Mouse (Mus musculus) MEL-GATA-1-ER (cell line): ENCODE results near the gene Fscn2.

Source experiments
- DNase-seq: peaks from one replicate; pipeline ENCODE4 v3.0.0-alpha.2; 2012; ENCODE audit warnings: low read depth; ENCODE audit errors: extremely low read depth

The Fscn2 gene

DNA sequence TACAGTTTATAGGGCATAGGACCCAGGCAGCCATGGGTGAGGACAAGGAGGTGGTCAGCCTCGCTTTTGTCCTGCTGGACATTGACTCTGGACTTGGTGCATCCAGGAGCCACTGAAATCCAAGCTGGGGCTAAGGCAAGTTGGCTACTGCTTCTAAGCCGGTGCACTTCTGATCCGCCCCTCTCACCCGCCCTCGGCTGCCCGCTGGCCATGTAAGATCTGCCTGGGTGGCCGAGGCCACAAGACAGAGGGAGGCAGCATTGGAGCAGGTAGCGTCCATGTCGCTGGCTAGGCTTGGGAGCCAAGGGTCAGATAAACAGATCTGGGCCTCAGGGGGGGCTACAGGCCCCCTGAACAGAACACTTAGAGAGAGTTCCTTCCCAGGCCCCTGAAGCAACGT is at the start of gene Fscn2:
Gene Fscn2, plus strand, starts transcription at position 240 of the 400 bp plus-strand sequence.
- DNase-seq = no peak

DNA sequence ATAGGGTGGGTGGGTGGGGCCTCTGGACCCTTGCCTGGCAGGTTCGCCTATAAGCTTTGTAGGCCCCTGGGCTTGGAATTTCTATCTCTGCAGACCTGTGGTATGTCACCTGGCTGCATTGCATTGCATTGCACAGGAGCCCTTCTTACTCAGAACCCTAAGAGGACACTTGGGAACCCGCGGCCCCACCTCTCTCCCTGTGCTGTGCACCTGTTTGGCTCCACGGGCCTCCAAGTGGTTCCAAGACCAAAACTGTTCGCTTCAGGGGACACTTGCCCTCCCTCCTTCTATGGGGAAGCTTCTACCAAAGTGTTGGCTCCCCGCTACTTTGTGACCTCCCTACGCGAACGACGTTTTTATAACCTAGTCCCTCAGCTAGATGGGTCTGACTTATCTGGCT is 49.8 kb upstream of the Fscn2 start:
- DNase-seq = no peak

DNA sequence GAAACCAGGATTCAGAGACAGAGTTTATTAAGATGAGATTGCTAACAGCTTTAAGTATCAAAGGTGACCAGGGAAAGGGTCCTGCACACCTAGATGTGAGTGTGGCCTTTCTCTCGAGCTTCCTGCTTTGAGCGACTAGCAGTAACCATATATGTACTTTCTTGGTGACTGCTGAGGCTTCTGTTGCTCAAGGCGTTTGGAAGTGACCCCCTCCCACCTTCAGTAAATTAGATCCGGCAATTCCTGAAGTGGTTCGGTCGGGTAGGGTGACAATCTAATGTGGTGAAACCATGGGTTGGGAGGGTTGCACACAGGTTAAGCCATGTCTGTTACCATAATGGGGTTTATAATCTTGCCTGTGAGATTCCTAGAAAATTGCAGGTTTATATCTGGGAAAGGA is 49.3 kb upstream of the Fscn2 start:
- no peak for DNase-seq

DNA sequence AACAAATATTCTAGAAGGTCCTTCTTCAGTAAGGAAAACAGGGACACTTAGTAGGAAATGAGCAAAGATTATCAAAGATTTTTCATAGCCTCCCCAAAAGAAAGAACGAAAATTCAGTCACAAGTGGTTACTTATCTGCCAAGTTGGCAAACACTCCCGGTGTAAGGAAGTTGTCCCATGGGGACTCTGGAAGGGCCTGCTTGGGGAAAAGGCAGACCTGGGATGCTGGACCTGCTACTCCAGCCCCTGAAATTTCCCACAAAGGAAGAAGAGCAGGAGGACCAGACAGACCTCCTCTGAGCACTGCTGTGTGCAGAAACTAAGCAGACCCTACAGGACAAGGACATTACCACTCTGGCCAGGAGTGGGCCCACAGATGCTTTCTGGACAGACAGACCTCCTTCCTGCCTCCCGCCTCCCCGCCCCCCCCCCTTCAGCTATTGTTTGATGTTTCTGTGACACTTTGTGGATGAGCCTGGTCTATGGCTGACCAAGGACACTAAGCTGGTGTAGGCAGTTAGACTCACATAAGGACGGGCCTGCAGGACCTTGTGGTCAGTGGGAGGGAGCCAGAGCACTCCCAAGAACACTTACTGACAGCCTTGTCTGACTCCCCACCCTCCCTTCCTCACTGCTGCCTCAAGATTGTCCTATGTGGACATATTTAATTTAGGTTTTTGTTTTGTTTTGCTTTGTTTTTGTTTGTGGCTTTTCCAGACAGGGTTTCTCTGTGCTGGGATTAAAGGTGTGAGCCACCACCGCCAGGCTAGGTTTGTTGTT is 47.2 kb upstream of the Fscn2 start:
- DNase-seq = no peak

DNA sequence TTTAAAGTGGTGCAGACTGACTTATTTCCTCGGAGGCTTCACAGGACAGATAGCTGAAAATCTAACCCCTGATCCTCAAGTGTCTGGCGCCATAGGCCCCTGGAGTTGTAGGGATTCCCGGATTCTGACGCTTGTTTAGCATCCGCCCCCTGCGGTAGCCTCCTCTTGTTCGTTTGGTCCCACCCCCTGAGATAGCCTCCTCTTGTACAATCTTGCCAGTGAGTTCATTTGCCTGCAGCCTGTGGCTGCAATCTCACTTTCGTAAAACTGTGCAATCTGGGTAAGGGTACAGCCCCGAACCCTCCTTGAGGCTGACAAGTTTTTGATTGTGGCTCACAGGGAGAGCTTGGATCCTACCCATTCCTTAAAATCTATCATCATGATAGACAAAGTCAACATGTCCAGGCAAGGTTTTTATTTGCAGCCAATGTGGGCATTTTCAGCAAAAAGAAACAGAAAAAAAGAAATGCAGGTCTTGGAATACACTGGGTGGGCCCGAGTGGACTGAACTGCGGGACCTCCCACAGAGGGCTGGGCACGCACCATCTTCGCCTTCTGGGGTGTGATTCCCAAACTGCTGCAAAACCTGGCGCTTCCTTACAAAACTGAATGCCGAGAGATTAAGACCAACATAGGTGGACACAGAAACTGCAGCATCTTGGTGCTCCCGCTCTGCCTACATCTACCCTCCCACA is 46.5 kb upstream of the Fscn2 start:
- no peak for DNase-seq

DNA sequence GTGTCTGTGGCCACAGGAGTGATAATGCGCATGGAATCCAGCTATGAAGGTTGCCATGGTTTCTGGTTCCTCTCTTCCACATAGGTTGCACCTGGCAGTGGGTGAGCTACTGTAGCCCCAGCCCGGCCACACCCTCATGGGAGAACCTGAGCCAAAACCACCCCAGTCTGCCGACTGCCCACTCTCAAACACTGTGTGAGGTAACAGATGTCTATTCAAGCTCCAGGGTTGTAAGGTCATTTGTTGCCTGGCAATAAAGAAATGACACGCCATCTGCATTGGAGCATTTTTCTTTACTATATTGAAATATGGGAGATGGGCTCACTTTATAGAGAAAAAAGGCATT is 45.9 kb upstream of the Fscn2 start:
- DNase-seq = no peak

DNA sequence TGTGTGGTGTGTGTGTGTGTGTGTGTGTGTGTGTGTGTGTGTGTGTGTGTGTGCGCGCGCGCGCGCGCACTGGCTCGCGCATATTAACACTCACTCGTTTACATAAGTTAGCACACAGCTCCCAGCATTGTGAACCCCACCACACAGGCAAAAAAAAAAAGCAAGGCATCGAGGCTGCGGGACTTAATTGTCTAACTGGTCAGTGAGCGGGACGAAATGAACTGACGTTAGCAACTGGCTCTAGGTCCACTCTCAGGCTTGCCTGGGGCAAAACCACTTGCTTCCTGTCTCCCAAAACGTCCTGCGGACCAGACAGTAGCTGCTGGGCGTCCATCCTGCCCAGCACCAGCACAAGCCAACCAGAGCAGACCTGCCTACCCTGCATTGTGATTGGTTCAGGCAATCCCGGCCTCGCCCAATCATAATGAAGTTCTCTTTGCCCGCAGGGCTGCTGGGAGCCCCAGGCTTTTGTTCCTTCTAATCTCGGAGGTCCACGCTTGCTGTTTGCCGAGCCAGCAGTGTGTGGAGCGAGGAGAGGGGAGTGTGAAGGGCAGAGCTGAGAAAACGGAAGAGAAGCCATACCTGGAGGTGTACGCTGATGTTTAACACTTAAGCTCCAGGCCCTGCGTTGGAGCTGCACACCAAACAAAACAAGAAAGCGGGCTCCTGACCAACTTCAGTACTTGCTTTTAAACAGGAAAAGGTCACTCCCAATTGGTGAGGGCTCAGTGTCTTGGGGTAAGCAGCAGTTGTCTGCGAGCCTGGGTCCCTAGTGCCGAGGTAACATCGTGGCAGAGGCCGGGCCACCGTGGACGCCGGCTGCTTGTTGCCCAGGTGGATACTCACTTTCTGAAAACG is 45.3 kb upstream of the Fscn2 start:
- peak; percentile 96 for DNase-seq

DNA sequence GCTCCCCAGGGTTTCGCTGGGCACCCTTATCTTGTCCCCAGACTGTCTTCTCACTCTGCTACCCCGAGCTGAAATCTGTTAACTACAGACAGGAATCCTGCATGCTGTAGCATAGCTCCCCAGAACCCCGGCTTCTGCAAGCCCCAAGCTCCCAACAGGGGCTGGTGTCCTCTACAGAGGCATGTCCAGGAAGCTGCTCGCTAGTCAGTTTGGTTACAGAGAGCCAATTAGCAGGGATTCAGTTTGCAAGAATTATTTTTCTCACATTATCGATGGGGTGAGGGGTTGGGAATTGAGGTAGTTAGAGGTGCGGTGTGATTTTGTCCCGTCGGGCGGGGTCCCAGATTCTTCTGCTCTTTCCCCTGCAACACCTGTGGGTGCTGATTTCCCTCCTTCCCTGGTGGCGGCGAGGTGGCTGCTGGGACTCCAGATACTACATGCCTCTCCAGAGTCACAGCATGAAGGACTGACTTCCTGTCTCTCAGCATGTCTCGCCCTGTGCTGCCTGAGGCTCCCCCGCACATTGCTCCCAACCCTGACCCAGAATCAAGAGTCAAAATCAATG is 44.6 kb upstream of the Fscn2 start:
- DNase-seq = no peak

DNA sequence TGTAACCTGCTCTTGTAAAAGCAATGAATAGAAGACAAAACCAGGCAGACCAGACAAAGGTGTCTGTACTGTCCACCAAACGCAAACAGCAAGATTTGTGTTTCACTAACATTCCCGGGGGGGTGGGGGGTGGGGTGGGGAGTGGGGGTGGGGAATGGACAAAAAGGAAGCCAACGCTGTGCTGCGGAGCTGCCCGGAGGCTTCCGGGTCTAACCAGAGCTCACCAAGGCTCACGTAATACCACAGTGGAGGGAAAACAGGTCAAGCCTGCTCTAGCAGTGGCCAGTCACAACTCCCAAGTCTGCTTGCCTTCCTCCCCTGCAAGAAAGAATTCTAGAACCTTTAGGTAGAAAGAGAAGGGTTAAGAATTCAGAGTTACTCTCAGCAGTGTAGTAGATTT is 43.9 kb upstream of the Fscn2 start:
- no peak for DNase-seq

DNA sequence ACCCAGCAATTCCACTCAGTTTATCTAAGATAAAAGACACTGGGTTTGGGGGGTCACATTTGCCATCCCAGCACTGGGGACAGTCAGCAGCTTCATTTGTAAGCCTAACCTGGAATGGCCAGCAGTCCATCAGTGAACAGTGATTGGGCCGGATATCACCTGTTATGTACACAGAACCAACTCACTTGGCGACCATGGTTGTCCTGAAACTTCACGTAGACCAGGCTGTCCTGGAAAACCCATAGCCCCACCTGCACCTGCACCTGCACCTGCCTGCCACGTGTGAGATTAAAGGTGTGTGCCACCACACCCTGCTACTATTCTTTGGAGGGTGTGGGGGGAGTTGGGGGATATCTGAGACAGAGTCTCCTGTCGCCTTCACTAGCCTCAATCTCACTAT is 42.0 kb upstream of the Fscn2 start:
- DNase-seq = no peak

DNA sequence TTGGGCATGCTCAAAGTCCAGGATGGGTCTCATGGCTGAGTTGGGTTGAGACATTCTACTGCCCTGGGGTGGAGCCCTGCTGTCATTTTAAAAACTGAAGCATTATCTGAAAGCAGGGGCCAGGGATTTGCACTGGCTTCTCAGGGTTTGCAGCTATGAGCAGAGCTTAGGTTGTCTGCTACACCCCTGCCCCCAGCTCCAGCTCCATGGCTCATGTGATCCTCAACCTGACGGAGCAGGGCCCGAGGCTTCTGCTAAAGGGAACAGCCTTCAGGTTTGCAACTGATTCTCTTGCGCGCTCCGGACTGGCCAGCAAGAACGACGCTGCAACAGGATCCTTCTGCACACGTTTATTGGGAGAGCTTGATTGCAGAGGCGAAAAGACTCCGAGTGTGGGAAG is 41.2 kb upstream of the Fscn2 start:
- DNase-seq = no peak

DNA sequence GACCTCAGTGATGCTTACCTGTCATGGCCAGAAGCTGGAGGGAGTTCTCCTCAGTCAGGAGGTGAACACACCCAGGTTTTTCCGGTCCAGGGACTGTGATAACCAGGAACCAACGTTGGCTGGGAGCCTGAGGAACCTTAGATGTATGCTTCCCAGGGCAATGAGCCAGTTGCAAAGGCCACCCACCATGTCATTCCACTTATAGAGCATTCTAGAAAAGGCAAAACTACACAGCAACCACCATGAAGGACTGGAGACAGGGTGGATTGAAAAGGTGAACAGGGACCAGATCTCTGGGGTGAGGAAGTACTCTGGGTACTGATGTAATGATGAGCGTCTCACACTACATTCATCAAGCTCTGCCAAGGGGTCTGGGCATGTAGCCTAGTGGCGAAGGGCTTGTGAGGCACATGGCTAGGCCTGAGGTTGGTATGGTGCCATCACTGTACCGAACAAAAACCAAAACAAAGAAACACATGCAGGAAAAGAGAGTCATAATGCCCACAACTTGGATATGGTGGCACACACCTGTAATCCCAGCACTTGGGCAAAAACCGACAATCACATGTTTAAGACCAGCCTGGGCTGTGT is 25.8 kb upstream of the Fscn2 start:
- DNase-seq = no peak

DNA sequence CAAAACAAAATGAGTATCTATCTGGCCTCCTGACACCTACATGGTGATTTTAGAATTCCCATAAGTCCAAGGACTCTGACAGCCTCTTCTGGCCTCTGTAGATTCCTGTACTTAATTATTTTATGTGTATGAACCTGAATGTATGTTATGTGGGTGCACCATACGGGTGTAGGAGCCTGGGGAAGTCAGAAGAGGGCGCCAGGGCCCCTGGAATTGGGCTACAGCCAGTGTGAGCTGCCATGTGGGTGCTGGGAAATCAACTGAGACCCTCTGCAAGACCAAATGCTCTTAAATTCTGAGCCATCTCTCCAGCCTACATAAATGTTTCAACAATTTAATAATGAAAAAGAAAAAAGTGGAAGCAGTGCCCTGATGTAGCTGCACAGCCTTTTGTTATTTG is 23.9 kb upstream of the Fscn2 start:
- no peak for DNase-seq

DNA sequence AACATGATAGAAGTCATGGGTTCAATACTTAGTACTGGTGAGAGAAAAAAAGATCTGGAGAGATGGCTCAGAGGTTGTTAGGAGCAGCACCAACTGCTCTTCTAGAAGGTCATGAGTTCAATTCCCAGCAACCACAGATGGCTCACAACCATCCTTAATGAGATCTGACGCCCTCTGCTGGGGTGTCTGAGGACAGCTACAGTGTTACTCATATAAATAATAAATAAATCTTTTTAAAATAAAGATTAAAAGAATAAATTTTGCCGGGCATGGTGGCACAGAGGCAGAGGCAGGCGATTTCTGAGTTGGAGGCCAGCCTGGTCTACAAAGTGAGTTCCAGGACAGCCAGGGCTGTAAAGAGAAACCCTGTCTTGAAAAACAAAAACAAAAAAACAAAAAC is 22.5 kb upstream of the Fscn2 start:
- no peak for DNase-seq

DNA sequence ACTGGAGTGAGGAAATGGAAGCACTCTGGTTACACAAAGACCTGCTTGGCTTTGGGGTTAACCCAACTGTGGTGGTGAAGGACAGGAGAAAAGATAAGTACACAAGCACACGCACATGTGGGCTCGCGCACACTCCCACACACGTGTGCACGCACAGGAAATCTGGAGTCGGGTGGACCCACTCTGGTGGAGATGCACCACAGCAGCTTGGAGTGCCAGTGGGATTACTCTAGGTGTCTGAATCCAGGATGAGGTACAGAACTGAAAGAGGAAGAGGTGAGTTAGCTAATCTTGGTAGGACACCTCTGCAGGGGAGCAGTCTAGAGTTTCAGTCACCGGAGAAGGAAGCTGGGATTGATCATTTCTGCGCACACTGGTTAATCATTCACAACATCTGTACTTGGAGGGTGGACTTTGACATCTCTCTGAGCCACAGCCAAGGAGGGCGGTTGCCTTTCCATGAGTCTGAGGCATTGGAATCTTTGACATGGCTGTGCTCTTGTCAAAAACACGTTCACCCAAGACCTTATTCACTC is 21.3 kb upstream of the Fscn2 start:
- DNase-seq = peak; percentile 71

DNA sequence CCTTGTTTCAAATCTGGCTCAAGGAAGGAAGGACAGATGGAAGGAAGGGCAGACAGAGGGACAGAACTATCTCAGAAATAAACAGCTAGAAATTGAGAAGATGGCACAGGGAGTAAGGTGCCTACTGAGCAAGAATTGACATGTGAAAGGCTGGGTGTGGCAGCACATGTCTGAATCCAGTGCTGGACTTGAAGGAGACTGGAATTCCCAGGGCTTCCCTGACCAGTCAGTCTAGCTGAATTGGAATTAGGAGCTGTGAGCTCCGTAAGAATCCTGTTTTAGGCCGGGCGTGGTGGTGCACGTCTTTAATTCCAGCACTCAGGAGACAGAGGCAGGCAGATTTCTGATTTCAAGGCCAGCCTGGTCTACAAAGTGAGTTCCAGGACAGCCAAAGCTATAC is 19.7 kb upstream of the Fscn2 start:
- DNase-seq = no peak

DNA sequence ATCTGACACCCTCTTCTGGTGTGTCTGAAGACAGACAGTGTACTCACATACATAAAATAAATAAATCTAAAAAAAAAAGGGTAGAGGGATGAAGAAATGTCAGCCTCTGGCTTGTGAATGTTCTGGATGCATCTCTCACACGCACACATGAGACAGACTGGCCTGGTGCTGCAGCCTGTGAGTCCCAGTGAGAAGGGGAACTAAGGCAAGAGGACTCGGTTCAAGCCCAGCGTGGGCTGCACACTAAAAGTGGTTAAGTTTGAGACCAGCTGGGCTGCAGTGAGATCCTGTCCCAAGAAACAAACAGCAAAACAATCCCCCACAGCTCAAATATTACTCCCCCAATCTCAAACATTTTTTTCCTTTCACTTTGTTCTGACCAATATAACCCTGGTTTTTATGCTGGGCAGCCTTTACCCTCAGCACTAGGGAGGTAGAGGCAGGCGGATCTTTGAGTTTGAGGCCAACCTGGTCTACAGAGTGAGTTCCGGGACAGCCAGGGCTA is 18.6 kb upstream of the Fscn2 start:
- no peak for DNase-seq

DNA sequence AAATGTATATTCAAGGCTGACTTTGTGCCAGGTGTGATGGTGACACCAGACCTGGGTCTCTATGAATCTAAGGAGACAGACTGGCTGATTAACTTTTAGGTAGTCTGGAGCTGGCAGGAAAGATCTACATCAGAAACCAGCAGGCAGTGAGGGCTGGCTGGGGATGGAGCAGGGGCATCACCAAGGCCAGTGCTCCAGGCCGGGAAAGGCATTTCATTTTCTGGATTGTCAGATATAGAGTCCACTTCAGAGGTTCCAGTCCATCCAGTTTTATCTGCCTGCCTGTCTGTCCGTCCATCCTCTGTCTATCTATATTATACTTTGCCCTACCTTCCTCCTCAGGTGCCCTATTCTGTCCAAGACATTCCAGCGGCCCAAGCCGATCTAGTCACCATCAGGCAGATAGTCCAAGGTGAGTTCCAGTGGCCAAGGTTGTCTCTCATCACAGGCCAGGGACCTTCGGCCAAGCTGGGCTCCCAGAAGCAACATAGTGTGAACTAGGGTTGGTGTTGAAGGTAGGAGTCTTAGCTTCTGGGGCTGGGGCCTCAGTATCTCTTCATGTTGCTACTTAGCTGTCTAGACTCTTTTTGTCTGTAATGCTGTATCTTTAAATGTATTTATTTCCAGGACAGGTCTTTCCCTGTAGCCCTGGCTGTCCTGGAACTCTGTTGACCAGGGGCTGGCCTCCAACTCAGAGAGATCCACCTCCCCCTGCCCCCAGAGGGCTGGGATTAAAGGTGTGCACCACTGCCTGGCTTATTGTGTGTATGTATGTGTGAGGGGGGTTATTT is 17.6 kb upstream of the Fscn2 start:
- DNase-seq = no peak

DNA sequence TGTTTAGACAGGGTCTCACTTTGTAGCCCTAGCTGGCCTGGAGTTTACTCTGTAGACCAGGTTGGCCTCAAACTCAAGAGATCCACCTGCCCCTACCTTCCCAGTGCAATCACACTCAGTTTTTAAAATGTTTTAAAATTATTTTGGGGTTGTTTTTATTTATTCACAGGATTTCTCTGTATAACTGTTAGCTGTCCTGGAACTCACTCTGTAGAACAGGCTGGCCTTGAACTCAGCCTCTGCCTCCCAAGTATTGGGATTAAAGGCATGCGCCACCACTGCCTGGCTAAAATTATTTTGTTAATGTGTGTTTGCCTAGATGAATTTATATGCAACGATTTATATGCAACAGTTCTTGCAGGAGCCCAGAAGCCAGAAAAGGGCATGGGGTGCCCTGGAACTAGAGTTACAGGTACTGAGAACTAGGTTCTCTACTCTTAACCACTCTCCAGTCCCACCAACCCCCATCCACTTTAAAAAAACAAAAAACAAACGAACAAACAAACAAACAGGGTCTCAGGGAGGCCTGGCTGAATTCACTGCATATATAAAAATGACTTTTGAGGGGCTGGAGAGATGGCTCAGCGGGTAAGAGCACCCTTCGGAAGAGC is 16.9 kb upstream of the Fscn2 start:
- DNase-seq = no peak
